Mouse (Mus musculus) brain, adult 2 months (tissue): ENCODE results near the gene Arl4d.
"Not testable (repeated sequence)": the region's sequence is repeated elsewhere in the genome, so short reads cannot be mapped to it uniquely, and the experiment has no call there.

Source experiments
- DNase-seq: peaks from one replicate; pipeline ENCODE4 v3.0.0; 2011; ENCODE audit warnings: low read depth, low spot score

The Arl4d gene

GRCm38 (mm10) chr11:101664825-101665635, at the start of gene Arl4d:
Gene Arl4d, plus strand, starts transcription at chr11:101665541.
- DNase-seq: peak; percentile 97

DNA sequence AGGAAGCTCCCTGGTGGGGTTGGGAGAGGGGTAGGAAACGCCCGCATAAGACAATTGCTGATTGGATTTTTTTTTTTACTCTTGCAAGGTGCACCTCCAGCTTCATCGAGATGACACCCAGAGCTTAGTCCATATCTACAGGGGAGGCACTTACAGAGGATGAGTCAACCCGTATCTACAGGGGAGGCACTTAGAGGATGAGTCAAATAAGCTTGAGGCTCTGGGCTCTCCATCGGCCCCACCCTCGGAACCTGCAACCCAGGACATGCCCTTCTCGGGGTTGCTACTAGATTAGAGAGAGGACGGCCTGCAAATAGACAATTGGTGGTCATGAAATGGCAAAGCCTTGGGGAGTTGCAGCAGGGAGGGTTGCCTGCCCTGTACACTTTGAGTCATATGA, 49.2 kb upstream of the Arl4d start:
- DNase-seq: no peak

DNA sequence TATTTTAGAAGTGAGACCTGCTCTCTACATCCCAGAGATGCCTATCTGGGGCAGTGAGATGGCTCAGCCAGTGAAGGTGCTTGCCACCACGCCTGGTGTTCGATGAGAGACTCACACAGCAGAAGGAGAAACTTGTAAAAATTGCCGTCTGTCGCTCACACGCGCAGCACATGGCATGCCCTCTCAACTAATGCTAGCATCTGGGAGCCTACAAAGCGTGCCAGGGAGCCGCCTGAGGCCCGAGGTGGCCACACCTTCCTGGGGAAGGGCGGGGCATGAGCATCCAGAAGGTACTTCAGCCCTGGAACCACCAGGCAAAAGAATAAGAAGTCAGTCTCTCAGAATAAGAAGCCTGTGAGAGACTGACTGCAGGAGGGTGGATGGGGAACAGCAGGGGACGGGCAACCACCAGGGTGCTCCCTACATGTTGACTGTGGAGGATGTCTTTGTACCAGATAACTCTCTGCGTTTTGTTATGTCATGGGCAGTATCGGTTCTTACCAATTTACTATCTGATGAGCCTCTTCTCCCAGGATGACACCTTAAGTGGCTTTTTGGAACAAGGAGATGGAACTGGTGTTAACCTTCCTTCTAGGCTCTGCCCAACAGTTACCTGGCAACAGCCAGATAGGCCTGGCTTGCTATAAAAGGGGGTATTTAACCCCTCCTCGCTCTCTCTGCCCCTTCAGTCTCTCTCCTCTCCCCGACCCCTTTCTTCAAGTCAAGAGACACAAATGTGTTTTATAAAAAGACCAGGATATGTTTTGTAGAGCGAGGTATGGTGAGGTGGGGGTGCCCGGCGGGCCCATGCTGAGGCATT, 48.2 kb upstream of the Arl4d start:
- DNase-seq: peak; percentile 40

- DNase-seq: peak; percentile 80
Measured at GRCm38 (mm10) chr11:101617849-101618248, 47.5 kb upstream of the Arl4d start.

DNA sequence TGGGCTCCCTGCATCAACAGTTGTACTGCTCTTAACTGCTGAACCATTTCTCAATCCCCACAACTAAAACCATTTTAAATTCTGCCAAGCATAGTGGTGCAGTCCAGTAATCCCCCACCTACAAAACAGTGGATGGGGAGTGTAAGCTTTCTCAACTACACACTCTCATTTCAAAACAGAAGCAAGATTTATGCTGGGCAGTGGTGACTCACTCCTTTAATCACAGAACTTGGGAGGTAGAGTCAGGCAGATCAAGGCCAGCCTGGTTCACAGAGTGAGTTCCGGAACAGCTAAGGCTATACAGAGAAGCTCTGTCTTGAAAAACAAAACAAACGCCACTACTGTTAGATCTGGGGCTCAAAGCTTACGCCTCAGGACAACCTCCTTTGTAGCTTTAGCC, 46.7 kb upstream of the Arl4d start:
- DNase-seq: peak; percentile 16

DNA sequence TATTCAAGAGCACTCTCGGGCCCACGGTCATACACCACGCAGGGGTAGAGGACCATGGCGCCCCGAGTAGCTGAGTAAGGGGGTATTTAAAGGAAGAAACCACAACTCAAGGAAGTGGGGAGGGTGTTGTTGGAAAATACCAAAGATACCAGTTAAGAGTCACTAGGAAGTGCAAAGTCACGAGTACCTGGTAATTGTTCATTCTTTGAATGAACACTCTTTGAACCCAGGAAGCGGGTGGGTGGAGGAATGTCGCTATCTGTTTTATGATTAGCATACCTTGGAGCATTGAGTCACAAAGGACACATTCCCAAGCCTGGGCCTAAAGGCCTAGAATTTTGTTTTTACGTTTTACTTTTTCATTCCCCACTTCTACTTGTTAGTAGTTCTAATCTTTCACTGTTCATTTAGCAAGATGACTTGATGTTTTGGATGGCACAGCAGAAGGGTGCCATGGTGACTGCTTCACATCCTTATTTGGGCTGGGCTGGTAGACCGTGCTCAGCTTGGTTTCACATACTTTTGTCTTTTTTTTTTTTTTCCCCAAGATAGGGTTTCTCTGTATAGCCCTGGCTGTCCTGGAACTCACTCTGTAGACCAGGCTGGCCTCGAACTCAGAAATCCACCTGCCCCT, 45.2 kb upstream of the Arl4d start:
- DNase-seq: not testable (repeated sequence)

DNA sequence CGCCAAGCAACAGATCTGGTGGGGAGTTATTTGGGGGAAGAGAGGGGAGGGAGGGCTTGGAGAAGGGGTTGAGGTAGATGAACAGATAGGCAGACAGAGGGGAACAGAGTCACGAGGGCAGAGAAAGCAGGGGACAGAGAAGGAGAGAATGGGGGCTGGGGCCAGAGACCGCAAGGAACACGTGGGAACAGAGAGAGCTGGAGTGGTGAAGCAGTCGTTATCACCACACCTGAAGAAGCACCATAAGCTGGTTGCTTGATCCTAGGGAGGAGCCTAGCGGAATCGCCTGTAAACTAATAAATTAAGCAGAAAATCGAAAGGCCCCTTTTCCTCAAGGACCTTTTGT, 38.7 kb upstream of the Arl4d start:
- no peak for DNase-seq

DNA sequence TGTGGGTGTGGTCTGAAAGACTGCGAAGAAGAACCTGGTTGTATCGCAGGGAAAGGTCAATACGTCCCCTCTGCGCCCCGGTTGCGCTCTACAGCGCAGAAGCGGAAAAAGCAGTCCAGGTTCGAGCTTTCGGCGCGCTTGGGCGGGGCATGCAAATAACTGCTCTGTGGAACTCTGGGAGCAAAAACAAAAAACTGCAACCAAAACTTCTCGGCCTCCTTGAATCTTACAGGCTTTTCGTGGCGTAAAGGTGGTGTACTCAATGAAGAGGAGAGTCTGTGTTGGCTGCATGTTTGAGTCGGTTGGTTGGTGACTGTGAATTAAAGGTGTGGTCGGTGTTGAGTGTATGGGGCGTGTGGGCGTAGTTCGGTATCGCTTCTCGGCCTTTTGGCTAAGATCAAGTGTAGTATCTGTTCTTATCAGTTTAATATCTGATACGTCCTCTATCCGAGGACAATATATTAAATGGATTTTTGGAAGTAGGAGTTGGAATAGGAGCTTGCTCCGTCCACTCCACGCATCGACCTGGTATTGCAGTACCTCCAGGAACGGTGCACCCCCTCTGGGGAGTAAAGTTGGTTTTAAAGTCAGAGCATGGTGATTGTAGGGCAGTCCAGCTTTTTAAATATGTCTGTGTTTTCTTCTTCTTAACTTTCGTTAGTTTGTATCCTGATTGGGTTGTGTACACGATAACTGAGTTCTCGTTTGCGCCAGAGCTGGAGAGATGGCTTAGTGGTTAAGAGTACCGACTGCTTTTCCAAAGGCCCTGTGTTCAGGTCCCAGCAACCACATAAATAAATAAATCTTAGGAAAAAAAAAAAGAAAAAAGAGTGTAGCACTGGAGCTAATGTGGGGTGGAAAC, 38.1 kb upstream of the Arl4d start, which contains the start of gene Rdm1:
Gene Rdm1 (plus strand): TSS at position 201 of the 862 bp plus-strand sequence.
- DNase-seq: peak; percentile 91

DNA sequence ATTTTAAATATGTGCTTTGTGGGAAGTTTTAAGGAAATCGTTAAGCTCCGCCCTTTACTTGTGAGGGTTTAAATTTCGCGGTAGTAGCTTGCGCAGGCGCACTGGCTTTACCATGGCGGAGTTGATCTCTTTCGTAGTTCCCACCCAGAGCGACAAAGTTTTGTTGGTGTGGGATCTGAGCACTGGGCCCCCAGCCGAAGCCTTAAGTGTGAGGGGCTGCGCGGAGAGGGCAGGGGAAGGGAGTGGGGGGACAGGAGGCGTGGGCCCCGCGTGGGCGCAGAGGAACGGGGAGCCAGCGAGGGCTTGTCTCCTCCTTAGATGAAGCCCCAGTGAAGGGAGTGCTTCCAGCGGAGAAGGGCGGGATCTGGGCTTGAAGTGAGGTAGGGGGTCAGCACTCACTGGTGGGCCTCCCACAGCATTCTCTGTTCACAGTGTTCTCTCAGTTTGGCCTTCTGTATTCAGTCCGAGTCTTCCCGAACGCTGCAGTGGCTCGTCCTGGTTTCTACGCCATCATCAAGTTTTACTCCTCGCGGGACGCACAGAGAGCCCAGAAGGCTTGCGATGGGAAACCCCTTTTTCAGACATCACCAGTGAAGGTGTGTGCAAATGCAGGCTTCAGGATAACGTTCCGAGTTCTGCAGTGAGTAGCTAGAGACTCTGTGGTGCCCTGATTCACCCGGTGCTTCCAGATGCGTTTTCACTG, 37.3 kb upstream of the Arl4d start:
- DNase-seq: peak; percentile 92

DNA sequence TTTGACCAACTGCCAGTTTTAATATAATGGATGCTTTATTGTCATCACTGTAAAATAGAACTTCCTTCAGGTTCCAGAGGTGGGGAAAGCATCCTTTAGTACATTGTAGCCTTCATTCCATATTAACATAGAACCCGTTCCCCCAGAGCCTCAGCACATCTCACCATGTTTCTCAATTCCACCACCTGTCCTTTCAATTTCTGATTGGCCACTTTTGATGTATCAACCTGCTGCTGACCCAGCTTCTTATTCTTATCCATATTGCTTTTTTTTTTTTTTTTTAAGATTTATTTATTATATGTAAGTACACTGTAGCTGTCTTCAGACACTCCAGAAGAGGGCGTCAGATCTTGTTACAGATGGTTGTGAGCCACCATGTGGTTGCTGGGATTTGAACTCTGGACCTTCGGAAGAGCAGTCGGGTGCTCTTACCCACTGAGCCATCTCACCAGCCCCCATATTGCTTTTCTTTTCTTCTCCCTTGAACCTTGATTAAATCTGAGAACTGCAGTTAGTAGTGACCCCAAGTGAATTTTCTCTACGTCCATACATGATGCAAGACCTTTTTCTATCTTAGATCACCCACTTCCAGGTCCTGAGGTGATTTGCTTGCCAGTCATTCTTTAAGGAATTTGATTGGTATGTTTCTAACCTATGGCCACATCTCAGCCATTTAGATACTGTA, 36.5 kb upstream of the Arl4d start:
- not testable (repeated sequence) for DNase-seq

- no peak for DNase-seq
Measured at GRCm38 (mm10) chr11:101635660-101636059, 29.7 kb upstream of the Arl4d start.

- no peak for DNase-seq
Measured at GRCm38 (mm10) chr11:101639761-101640160, 25.6 kb upstream of the Arl4d start.

DNA sequence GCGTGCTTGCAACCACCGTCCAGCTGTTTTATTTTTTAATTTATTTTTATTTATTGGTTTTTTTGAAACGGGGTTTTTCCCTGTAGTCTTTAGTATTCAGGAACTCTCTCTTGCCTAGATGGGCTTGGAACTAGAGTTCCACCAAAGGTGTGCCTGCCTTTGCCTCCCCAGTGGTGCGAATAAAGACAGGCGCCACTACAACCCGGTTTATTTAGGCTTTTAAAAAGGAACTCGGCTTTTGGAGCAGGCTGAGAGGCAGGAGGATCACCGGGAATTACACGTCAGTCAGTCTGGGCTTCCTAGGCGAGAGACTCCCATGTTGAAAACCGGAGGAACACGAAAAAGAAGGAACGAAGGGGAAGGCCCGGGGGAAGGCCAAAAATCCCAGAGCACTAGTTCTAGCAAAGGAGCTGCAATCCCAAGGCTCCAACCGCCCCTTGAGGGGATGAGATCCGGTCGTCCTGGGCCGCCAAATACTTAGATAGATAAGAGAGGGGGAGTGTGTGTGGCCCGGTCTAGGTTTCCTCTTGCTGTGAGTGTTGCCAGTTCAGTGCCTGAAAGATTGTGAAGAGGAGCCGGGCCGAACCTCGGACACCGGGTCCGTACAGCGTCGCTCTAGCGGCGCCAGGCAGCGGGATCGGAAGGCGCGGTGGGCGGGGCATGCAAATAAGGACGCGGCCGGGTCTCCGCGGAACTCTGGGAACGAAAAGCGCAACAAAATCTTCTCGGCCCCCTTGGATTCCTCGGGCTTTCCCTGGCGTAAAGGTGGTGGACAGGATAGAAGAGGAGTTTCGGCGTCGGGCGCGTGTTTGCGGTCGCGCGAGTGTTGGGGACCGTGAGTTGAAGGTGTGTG, 24.3 kb upstream of the Arl4d start:
- DNase-seq: peak; percentile 89

DNA sequence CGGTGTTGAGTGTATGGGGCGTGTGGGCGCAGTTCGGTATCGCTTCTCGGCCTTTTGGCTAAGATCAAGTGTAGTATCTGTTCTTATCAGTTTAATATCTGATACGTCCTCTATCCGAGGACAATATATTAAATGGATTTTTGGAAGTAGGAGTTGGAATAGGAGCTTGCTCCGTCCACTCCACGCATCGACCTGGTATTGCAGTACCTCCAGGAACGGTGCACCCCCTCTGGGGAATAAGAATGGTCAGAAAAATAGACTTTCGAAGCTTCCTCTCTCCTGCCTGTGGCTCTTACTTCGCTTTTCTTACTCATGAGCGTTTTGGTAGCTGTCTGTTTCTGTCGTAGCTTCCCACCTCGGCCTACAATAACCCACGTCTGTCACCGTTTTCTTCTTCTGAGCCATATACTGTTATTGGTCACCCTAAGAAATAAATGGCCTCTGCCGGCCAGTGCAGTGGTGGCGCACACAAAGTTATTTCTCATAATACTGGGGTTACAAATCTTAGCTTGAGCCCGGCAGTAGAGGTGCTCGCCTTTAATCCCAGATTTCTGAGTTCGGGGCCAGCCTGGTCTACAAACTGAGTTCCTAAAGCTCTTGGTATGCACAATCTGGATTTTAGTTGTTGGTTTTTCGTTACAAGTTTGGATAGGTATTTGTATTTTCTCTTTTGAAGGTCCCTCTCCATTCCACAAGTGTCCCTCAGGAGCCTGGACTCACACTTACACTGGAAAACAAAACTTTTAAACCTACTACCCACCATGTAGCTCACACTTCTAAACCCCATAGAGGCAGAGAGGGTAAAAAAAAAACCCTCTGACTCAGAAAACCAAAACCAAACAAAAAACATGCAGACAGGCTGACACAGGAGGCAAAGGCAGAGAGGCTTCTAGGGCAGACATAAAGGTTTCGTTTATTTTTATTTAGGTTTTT, 23.4 kb upstream of the Arl4d start:
- peak; percentile 88 for DNase-seq

DNA sequence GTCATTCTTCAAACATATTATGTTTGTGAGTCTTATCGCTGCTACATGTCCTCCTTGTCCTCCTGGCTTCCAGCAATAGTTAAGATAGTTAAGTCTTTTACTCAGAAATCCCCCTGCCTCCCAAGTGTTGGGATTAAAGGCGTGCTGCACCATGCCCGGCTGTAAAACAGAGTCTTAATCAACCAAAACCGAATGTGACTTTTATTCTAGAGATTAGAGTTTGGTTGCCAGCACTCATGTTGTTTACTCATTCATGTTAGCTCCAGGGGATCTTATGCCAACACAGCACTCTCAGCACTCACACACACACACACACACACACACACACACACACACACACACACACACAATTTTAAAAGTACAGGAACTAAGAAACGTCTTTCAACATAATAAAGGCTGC, 22.4 kb upstream of the Arl4d start:
- no peak for DNase-seq

DNA sequence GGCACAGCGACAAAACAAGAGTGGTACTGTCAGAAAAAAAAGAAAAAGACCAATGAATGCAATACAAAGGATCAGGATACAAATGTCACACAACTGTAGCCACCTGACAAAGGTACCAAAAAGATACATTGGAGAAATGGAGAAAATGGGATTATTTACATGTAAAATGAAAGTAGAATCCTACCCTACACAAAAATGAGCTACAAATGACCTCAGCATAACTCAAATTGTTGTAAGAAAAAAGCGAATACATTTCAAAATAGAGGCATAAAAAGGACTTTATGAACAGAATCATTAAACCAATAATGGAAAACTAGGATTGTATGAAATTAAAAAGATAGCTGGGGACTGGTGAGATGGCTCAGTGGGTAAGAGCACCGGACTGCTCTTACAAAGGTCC, 20.8 kb upstream of the Arl4d start:
- no peak for DNase-seq

GRCm38 (mm10) chr11:101645043-101645410, 20.3 kb upstream of the Arl4d start:
- not testable (repeated sequence) for DNase-seq
